Mouse (Mus musculus) hindbrain, embryonic 11.5 days (tissue): ENCODE data around the gene Gtpbp4. TPM values are rescaled to one million over a fixed set of nuclear protein-coding genes. Genes with fewer than 3 reads are reported as not detected.
A peak's percentile ranks its signal among the peaks of the same experiment; 100 is the strongest.

Source experiments
- ATAC-seq: fragments of 200-750 bp; cut with Nextera tagmentation; 2 replicates; pipeline ENCODE4 v1.8.0; 2017; ENCODE audit warnings: mild to moderate bottlenecking, moderate TSS enrichment, moderate library complexity; ENCODE audit not compliant: low FRiP score
- DNase-seq: peaks from one replicate; pipeline ENCODE4 v3.0.0-alpha.2; 2015; ENCODE audit warnings: low spot score
- H3K27ac ChIP-seq: fragments of 300-500 bp; sonication (generic); 2 replicates; pipeline ENCODE4 v1.5.1; 2014; ENCODE audit warnings: mild to moderate bottlenecking, low read depth, low read length
- H3K27me3 ChIP-seq: fragments of 300-500 bp; sonication (generic); 2 replicates; pipeline ENCODE4 v1.6.1; 2014; ENCODE audit warnings: mild to moderate bottlenecking, low read length, moderate library complexity, mixed read lengths; ENCODE audit not compliant: control insufficient read depth, insufficient read depth
- H3K36me3 ChIP-seq: fragments of 300-500 bp; sonication (generic); 2 replicates; pipeline ENCODE4 v1.6.1; 2014; ENCODE audit warnings: mild to moderate bottlenecking, low read length, moderate library complexity, mixed read lengths; ENCODE audit not compliant: control insufficient read depth, insufficient read depth
- H3K4me1 ChIP-seq: fragments of 300-500 bp; sonication (generic); replicated peaks from 2 replicates; pipeline ENCODE4 v1.6.1; 2014; ENCODE audit warnings: low read length, mixed read lengths; ENCODE audit not compliant: control insufficient read depth, insufficient read depth
- H3K4me2 ChIP-seq: fragments of 300-500 bp; sonication (generic); replicated peaks from 2 replicates; pipeline ENCODE4 v1.6.1; 2014; ENCODE audit warnings: mild to moderate bottlenecking, low read depth, low read length
- H3K4me3 ChIP-seq: fragments of 300-500 bp; sonication (generic); 2 replicates; pipeline ENCODE4 v1.5.1; 2014; ENCODE audit warnings: low read depth, low read length
- H3K9ac ChIP-seq: fragments of 300-500 bp; sonication (generic); 2 replicates; pipeline ENCODE4 v1.6.1; 2014; ENCODE audit warnings: low read depth, low read length
- H3K9me3 ChIP-seq: fragments of 300-500 bp; sonication (generic); 2 replicates; pipeline ENCODE4 v1.6.1; 2016; ENCODE audit warnings: low read length; ENCODE audit not compliant: control insufficient read depth
- WGBS: fragments of 180-500 bp; shearing (Covaris S2); extraction: QIAGEN DNeasy Blood & Tissue Kit; methylation state at CpG from one replicate; pipeline ENCODE4 v1.1.7; 2014; 5-methylcytosine and 5-hydroxymethylcytosine counted together
- polyA plus RNA-seq: library from polyadenylated mRNA; unstranded; fragments of >200 nt; fragmentation: Nextera tagmentation; extraction: Ambion mirVana; gene quantifications from 2 replicates; pipeline ENCODE4 v1.2.1, GENCODE M21; 2014

The Gtpbp4 gene
- polyA plus RNA-seq: 110 and 113 TPM in 2 replicates

DNA sequence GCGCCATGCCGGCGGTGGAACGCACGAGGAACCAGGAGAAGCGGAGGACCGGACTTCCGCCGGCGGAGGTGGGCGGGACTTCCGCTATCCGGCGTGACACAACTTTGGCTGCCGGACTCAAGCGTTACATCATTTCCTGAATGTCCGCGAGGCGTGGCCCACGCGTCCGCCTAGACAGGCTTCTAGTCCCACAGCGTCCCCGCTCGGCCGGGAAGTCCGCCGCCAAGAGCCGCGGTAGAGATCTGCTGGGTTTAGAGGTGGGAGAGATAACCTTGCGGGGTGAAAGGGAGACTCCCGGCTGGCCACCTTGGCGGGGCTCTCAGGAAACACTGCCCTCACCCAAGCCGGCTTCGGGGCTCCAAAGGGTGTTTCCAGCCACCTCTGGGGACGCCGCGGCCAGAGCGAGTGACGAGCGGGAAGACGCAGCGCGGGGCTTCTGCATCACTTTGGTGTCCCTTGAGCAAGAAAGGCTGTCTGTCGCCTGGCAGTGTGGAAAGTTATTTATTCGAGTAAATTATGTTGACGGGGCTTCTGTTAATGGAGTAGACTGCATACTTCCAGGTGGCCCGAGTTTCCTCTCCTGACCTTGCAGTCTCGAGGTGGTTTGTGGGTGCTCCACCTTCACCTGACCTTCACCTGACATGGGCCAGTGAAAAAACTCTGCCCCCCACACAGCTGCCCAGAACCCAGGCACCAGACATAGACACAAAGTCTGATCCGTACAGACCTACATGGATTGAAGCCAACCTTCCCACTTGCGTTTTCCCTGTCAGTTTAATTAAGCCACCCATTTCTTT, at the start of gene Gtpbp4:
Gene Gtpbp4, minus strand, starts transcription at position 94 of the 797 bp plus-strand sequence.
- Histone ChIP-seq H3K4me1 (peaks cover 3% of the 10 kb centered on the region; the same call in 1 of the 2 replicates), H3K4me2 (peak within 1 kb of the TSS; percentile 59), H3K27ac (peak within 1 kb of the TSS; percentile 55; the same call in 1 of the 2 replicates), H3K4me3 (peak within 1 kb of the TSS; percentile 85), H3K9me3 (no peaks in the 10 kb centered on the region), H3K27me3 (no peaks in the 10 kb centered on the region), H3K9ac (peak within 1 kb of the TSS; percentile 82), H3K36me3 (no peaks in the 10 kb centered on the region)
- peak; percentile 98 for ATAC-seq
- WGBS: under 1% methylated on average over 51 of the region's 51 CpGs
- DNase-seq: peak; percentile 97

DNA sequence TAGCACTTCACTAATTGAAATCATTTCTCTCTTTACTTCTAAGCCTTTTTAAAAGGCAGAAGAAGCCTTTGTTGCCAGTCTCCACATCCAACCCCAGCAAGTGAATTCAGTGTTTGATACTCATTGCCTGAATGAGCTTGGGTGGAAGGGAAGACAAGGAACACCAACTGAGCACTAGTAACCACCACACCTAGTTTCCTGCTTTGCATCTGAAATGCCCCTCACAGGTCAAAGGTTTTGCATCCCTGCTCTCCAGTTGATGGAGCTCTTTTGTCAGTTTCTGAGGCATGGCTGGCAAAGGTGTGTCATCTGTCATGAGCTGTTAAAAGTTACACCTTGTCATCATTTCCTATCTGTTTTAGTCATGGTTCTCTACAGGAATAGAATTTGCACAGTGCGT, 48.8 kb upstream of the Gtpbp4 start:
- Histone ChIP-seq H3K9me3 (no peaks in the 10 kb centered on the region), H3K4me2 (no peak overlapping the region), H3K36me3 (no peaks in the 10 kb centered on the region), H3K27ac (no peak overlapping the region), H3K9ac (no peak overlapping the region), H3K4me3 (no peak overlapping the region), H3K27me3 (no peaks in the 10 kb centered on the region), H3K4me1 (no peaks in the 10 kb centered on the region)
- no peak for ATAC-seq
- no peak for DNase-seq
- 100% methylated on average over 1 of the region's 1 CpGs for WGBS

DNA sequence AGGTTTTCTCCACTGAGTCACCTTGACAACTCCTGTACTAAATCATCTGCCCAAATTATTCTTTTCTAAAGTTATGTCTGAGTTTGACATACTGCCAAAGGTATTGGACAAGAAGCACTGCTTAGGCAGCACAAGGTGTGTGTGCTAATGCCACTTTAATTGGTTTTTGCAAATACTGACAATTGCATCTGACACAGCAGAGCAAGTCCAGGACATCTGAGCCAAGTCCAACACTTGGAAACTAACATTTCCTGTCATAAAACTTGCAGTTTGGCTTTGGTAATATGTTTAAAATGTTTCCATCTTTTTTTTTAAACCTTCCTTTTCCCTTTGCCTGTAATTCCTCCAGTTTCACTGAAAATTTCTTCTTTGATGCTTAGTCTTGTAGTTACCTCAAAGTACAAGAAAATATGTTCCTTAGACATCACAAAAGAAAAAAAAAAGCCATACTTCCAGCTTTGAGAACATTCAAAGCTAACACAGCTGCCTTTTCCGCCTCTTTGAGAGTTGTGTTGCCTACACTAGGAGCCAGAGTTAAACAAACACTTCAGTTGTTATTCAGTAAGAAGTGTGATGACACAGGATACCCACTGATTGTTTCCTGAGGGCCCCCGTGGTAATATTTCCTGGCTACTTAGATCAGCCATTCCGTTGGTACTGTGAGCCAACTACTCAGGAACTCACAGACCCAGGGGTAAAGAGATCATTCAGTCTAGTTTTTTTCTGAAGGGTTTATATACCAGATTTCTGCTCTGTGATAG, 47.6 kb upstream of the Gtpbp4 start:
- DNase-seq: no peak
- Histone ChIP-seq H3K4me2 (no peak overlapping the region), H3K4me3 (no peak overlapping the region), H3K27me3 (no peaks in the 10 kb centered on the region), H3K27ac (no peak overlapping the region), H3K9me3 (no peaks in the 10 kb centered on the region), H3K36me3 (no peaks in the 10 kb centered on the region), H3K4me1 (no peaks in the 10 kb centered on the region), H3K9ac (no peak overlapping the region)
- no peak for ATAC-seq
- WGBS: 60% methylated on average over 3 of the region's 3 CpGs

DNA sequence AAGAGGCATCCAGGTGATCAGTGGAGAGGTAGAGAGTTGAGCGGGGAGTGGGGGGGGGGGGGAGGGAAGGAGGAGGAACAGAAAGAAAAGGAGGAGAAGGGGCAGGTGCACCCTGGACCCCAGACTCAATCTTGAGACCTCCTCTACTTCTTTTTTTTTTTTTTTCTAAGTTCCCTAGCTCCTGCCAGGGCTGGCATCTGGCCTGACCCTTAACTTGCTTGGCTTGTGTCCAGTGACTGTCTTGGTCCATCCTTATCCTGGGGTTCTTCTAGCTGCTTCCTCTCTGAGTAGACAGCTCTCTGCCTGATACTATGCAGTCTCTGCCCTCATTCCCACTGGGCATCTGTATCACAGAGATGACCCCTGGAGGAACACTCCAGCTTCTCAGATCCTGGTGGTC, 44.7 kb upstream of the Gtpbp4 start:
- H3K36me3 ChIP-seq: no peaks in the 10 kb centered on the region
- H3K27me3 ChIP-seq: no peaks in the 10 kb centered on the region
- H3K4me2 ChIP-seq: no peak overlapping the region
- no peak overlapping the region for H3K4me3 ChIP-seq
- H3K9me3 ChIP-seq: no peaks in the 10 kb centered on the region
- no peak overlapping the region for H3K9ac ChIP-seq
- DNase-seq: no peak
- no peak for ATAC-seq
- no peak overlapping the region for H3K27ac ChIP-seq
- no peaks in the 10 kb centered on the region for H3K4me1 ChIP-seq
- WGBS: 100% methylated on average over 1 of the region's 1 CpGs

DNA sequence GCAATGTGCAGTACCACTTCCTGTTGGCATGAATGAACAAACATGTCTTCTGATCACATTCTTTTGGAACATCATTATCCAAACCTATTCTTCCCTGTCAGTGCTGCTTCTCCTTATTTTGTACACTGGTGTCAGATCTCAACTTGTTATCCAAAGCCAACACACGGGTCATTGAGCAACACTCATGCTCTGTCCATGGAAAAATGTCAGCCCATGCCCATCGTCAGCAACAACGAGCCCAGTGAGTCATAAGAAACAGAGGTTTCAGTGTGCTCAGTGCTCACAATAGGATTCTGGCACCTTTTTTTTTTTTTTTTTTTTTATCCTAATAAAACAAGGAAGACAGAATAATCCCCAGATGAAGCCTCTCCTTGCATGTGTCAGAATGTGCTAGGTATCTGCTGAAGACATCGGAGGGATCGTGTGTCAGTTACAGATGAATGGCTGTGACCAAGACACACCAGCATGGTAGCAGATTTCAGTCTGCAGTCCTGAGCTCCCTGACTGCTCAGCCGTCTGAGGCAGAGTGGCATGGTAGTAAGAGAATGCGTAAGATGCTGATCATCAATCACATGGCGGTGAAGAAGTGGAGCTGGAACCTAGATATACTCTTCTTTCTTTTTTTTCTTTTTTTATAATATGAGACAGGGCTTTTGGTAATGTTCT, 36.2 kb upstream of the Gtpbp4 start:
- 81% methylated on average over 8 of the region's 8 CpGs for WGBS

DNA sequence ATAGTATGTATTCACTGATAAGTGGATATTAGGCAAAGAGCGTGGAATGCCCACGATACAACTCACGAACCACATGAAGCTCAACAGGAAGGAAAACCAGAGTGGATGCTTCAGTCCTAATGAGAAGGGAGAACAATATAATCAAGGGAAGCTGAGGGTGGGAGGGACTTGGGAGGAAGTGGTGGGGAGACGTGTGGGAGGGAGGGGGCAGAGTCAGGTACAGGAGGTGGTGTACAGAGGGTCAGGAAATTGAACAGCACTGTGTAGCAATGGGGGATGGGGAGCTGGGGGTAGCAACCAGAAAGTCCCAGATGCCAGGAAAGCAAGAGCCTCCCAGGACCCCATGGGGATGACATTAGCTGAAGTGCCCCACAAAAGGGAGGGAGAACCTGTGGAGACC, 34.5 kb upstream of the Gtpbp4 start:
- Histone ChIP-seq H3K9ac (no peak overlapping the region), H3K4me3 (no peak overlapping the region), H3K36me3 (no peaks in the 10 kb centered on the region), H3K27me3 (no peaks in the 10 kb centered on the region), H3K27ac (no peak overlapping the region), H3K4me1 (no peaks in the 10 kb centered on the region), H3K4me2 (no peak overlapping the region), H3K9me3 (no peaks in the 10 kb centered on the region)
- 94% methylated on average over 4 of the region's 4 CpGs for WGBS
- ATAC-seq (no peak), DNase-seq (no peak)

More for the DNA sequence above, 36.2 kb upstream of the Gtpbp4 start:
- DNase-seq (no peak), ATAC-seq (no peak)
- H3K36me3 ChIP-seq: no peaks in the 10 kb centered on the region
- H3K4me3 ChIP-seq: no peak overlapping the region
- no peaks in the 10 kb centered on the region for H3K4me1 ChIP-seq
- H3K9ac ChIP-seq: no peak overlapping the region
- H3K27me3 ChIP-seq: no peaks in the 10 kb centered on the region
- H3K9me3 ChIP-seq: no peaks in the 10 kb centered on the region
- no peak overlapping the region for H3K27ac ChIP-seq
- H3K4me2 ChIP-seq: no peak overlapping the region

DNA sequence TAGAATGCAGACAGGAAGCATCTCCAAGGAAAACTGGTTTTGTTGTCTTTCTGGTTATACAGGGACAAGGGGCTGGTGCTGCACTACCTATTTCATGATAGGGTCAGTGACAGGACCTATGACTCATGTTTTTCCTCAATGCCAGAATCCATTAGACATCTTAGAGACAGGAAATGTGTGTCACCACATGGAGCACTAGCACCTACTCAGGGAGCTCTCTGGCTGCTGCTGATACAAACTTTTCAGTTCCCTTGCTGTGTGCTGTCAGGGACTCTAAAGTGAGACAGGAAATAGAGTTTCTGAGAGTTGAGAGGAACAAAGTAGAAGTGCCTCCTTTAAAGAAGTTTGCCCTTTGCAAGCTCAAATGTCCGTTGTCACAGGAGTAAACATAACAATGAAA, 31.4 kb upstream of the Gtpbp4 start:
- H3K9me3 ChIP-seq: no peaks in the 10 kb centered on the region
- H3K27ac ChIP-seq: no peak overlapping the region
- H3K4me3 ChIP-seq: no peak overlapping the region
- no peak for ATAC-seq
- no peaks in the 10 kb centered on the region for H3K4me1 ChIP-seq
- H3K27me3 ChIP-seq: no peaks in the 10 kb centered on the region
- no peak for DNase-seq
- H3K36me3 ChIP-seq: no peaks in the 10 kb centered on the region
- H3K9ac ChIP-seq: no peak overlapping the region
- 52% methylated on average over 1 of the region's 1 CpGs for WGBS
- no peak overlapping the region for H3K4me2 ChIP-seq

DNA sequence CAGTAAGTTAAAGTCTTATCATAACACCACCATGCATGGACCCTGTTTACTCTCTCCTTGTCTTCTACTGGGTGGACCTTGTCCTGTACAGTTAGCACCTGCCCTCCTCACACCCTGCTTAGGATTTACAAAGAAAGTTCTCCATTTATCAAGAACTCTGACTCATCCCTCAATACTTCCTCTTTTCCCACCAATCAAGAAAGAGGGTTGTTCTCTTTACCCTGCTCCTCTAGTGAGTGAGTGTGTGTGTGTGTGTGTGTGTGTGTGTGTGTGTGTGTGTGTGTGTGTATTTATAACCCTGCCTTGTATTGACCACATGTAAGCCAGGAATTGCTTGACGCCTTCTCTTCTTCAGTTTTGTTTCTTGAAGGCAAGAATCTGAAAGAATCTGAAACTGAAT, 26.7 kb upstream of the Gtpbp4 start:
- no peaks in the 10 kb centered on the region for H3K4me1 ChIP-seq
- H3K4me3 ChIP-seq: no peak overlapping the region
- WGBS: 85% methylated on average over 1 of the region's 1 CpGs
- H3K27me3 ChIP-seq: no peaks in the 10 kb centered on the region
- H3K9ac ChIP-seq: no peak overlapping the region
- H3K9me3 ChIP-seq: no peaks in the 10 kb centered on the region
- no peak overlapping the region for H3K4me2 ChIP-seq
- no peak overlapping the region for H3K27ac ChIP-seq
- ATAC-seq (no peak), DNase-seq (no peak)
- H3K36me3 ChIP-seq: no peaks in the 10 kb centered on the region
